Mouse (Mus musculus): ENCODE data around the gene Tmem211. TPM values are rescaled to one million over a fixed set of nuclear protein-coding genes. Genes with fewer than 3 reads are reported as not detected.

Tmem211 gene
- polyA plus RNA-seq, 1 experiment, result not detected

DNA sequence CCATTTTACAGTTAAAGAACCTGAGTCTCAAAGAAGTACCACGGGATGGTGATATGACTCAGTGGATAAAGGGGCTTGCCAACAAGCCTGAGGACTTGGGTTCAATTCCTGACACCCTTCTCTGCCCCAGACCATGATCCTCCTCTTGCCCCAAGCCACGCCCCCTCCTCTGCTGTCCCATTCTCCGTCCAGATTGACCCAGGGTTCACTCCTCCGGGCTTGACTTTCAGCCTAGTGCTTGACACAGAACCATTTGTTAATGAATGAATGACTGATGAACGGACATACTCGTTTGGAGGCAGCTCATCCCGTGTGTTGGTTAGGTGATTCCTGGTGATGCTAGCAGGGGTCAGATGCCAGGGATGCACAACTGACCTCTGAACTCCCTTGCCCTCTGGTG lies 6.8 kb upstream of the Tmem211 start:
- peaks cover 39% of the 10 kb centered on the region for H3K4me1 ChIP-seq (ENCODE audit: control insufficient read depth, insufficient read depth, low read length)
- H3K27me3 ChIP-seq (replicated peaks; ENCODE audit: control insufficient read depth, insufficient read depth, low read length), result no peaks in the 10 kb centered on the region
- H3K36me3 ChIP-seq (ENCODE audit: control insufficient read depth, insufficient read depth, low read length), result no peaks in the 10 kb centered on the region
- peak; percentile 66 for DNase-seq
- H3K27ac ChIP-seq (ENCODE audit: insufficient read depth, low read depth, low read length), result peak overlapping the region; percentile 27
- 34% methylated on average over 7 of the region's 7 CpGs for WGBS
- no peak overlapping the region for H3K4me3 ChIP-seq (ENCODE audit: insufficient read depth, low read depth, low read length)
- TF ChIP-seq CTCF (conservative IDR thresholded peaks at IDR 0.05; ENCODE audit: insufficient read depth, insufficient read length, low read depth, low read length), result no peak
- TF ChIP-seq POLR2A (IDR thresholded peaks at IDR 0.05; ENCODE audit: low read depth, low read length), result no peak

DNA sequence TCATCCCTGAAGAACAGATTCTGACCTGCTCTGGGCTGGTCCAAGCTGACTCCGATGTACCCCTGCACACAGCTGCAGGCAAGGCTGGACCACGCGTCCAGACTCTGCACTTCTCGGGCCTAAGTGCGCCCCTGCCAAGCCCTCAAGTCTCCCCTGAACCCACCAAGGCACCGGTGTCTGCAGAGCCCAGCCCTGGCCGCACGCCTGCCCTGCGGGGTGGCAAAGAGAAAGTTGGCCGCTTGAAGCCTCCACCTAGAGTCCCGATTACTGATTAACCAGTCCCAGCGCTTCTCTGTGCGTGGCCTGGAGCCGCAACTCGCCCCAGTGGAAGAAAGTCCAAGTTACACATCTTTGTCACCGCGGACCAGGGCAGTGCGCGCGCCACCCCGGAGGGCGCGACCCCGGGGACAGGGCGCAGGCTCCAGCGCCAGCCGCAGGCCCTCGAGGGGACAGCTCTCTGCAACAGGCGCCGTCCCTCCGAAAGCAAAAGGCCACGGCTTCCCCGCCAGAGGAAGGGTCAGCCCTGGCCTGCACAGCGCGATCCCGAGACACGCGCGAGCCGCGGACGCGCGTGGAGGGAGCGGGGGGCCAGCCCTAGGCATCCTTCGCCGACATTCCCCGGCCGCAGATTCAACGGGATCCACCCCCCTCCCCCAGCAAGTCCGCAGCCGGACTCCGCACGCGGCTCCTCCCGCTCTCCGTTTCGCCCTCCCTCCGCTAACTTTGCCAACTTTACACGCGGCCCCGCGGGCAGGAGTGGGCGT lies 6.1 kb upstream of the Tmem211 start:
- peak overlapping the region; percentile 80 for H3K27ac ChIP-seq (ENCODE audit: insufficient read depth, low read depth, low read length)
- H3K4me1 ChIP-seq (ENCODE audit: control insufficient read depth, insufficient read depth, low read length), result peaks cover 39% of the 10 kb centered on the region
- WGBS, result 1% methylated on average over 64 of the region's 64 CpGs
- DNase-seq, result peak; percentile 92
- no peaks in the 10 kb centered on the region for H3K36me3 ChIP-seq (ENCODE audit: control insufficient read depth, insufficient read depth, low read length)
- no peaks in the 10 kb centered on the region for H3K27me3 ChIP-seq (replicated peaks; ENCODE audit: control insufficient read depth, insufficient read depth, low read length)
- H3K4me3 ChIP-seq (ENCODE audit: insufficient read depth, low read depth, low read length), result peak overlapping the region; percentile 86
- 0 out of 2 replicates have a peak, but pooled peaks have one; percentile 14 for TF ChIP-seq CTCF (conservative IDR thresholded peaks at IDR 0.05; ENCODE audit: insufficient read depth, insufficient read length, low read depth, low read length)
- TF ChIP-seq POLR2A (IDR thresholded peaks at IDR 0.05; ENCODE audit: low read depth, low read length), result no peak

DNA sequence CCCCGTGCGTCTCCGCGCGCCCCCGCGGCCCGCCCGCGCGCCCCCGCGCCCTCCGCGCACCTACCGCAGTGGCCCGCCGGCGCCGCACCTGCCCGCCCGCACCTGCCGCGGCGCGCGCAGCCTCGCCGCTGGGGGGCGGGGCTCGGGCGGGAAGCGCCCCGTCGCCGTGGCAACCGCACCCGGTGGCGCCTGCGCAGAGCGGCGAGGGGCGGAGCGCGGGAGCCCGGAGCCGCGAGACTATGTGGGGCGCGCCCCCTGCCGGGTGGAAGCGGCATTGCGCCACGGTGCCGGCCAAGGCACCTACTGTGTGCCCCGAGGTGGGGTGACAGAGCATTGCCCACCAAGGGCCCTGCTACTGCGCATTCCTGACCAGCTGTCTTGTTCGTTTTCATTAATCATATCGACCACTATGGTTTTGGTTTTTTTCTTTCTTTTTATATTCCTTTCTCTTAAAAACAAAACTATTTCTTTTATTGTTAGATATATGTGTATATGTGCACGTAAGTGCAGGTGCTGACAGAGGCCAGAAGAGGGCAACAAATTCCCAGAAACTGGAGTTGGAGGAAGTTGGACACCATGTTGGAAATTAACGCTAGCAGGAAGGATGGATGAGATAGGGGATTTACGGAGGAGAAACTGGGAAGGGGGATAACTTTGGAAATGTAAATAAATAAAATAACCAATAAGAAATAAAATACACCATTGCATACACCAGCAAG lies 5.4 kb upstream of the Tmem211 start, which contains the start of gene 2900026A02Rik:
Gene 2900026A02Rik, minus strand, starts transcription at position 90 of the 719 bp plus-strand sequence.
- peak within 1 kb of the TSS; percentile 86 for H3K4me3 ChIP-seq (ENCODE audit: insufficient read depth, low read depth, low read length)
- H3K27me3 ChIP-seq (replicated peaks; ENCODE audit: control insufficient read depth, insufficient read depth, low read length), result no peaks in the 10 kb centered on the region
- peak within 1 kb of the TSS; percentile 80 for H3K27ac ChIP-seq (ENCODE audit: insufficient read depth, low read depth, low read length)
- no peaks in the 10 kb centered on the region for H3K36me3 ChIP-seq (ENCODE audit: control insufficient read depth, insufficient read depth, low read length)
- peak; percentile 89 for DNase-seq
- peak; percentile 73 for TF ChIP-seq CTCF (conservative IDR thresholded peaks at IDR 0.05; ENCODE audit: insufficient read depth, insufficient read length, low read depth, low read length)
- no peak for TF ChIP-seq POLR2A (IDR thresholded peaks at IDR 0.05; ENCODE audit: low read depth, low read length)
- 13% methylated on average over 53 of the region's 62 CpGs for WGBS
- H3K4me1 ChIP-seq (ENCODE audit: control insufficient read depth, insufficient read depth, low read length), result peaks cover 33% of the 10 kb centered on the region

DNA sequence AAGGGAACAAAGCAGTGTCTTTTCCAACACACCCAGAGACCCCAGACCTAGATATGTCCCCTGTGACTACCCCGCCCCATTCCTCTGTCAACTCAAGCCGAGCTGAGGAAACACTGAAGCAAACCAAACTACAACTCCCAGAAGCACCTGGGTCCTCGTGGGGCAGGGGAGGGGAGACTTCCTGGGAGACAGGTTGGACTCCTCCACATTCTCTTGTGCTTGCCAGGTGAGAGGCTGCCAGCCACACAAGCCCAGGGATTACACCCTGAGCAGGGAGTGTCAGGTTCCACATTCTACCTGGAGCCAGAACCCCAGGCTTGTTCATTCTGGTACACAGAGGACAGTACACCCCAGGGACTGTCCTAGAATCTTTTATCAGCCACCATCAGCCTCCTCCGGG lies 2.8 kb upstream of the Tmem211 start:
- peak; percentile 51 for DNase-seq
- H3K36me3 ChIP-seq (ENCODE audit: control insufficient read depth, insufficient read depth, low read length), result no peaks in the 10 kb centered on the region

DNA sequence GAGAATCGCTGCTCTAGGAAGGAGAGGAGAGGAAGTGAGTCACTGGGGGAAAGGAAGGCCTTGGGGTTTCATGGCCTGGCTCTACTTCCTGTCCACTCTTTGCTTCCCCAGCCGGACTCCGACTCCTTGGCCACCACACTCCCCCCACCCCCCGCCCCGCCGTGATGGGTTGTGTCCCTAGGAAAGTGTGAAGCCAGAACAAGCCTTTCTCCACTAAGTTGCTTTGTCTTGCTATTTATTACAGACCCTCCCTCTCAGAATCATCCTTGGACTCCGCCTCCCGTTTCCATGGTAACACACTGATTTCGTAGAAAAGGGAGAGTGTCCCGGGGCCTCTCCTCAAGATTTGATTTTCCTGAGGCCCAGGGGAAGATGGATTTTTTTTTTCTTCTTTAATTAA lies 1.4 kb upstream of the Tmem211 start:
- WGBS, result 35% methylated on average over 10 of the region's 10 CpGs
- no peak overlapping the region for H3K27ac ChIP-seq (ENCODE audit: insufficient read depth, low read depth, low read length)
- peaks cover 4% of the 10 kb centered on the region; the same call in 1 of the 2 replicates for H3K4me1 ChIP-seq (ENCODE audit: control insufficient read depth, insufficient read depth, low read length)
- DNase-seq, result no peak
- H3K27me3 ChIP-seq (replicated peaks; ENCODE audit: control insufficient read depth, insufficient read depth, low read length), result no peaks in the 10 kb centered on the region
- no peak for TF ChIP-seq POLR2A (IDR thresholded peaks at IDR 0.05; ENCODE audit: low read depth, low read length)
- no peak for TF ChIP-seq CTCF (conservative IDR thresholded peaks at IDR 0.05; ENCODE audit: insufficient read depth, insufficient read length, low read depth, low read length)
- no peaks in the 10 kb centered on the region for H3K36me3 ChIP-seq (ENCODE audit: control insufficient read depth, insufficient read depth, low read length)
- H3K4me3 ChIP-seq (ENCODE audit: insufficient read depth, low read depth, low read length), result no peak overlapping the region

More for the DNA sequence above, 2.8 kb upstream of the Tmem211 start:
- H3K27me3 ChIP-seq (replicated peaks; ENCODE audit: control insufficient read depth, insufficient read depth, low read length), result no peaks in the 10 kb centered on the region
- TF ChIP-seq CTCF (conservative IDR thresholded peaks at IDR 0.05; ENCODE audit: insufficient read depth, insufficient read length, low read depth, low read length) (no peak), POLR2A (IDR thresholded peaks at IDR 0.05; ENCODE audit: low read depth, low read length) (no peak)
- H3K4me3 ChIP-seq (ENCODE audit: insufficient read depth, low read depth, low read length), result no peak overlapping the region
- H3K27ac ChIP-seq (ENCODE audit: insufficient read depth, low read depth, low read length), result no peak overlapping the region
- peaks cover 18% of the 10 kb centered on the region for H3K4me1 ChIP-seq (ENCODE audit: control insufficient read depth, insufficient read depth, low read length)
- WGBS, result 52% methylated on average over 4 of the region's 4 CpGs

DNA sequence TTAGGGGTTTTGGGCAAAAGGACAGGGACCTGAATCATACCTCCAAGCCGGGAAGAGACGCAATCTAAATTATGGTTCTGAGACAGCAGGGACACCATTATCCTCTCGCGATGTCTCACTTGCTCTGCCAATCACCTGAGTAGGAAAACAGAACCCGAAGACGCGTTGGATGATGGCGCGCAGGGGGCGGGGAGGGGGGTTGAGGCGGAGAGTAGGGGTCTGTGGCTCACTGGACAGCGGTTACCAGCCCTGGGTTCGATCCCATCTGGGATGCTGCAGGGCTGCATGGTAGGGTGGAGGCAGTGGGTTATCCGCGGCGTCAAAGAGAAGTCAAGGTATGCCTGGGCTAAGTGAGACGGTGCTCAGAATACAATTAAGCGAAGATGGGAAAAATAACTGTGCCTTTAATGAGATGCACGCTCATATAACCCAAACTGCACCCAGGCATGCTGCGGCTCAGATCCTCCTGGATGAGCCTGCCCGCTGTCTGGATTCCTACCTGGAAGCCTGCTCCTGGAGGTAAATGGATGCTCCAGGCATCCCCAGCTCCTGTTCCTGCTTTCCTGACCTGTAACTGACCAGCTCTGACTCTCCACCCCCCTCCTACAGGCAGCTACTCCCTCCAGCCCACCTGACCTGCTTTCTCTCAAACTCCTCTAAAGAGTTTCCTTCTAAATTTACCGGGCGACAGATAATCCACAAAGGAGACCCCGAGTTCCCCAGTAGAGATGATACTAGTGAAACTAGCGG lies 848 bp upstream of the Tmem211 start:
- H3K27me3 ChIP-seq (replicated peaks; ENCODE audit: control insufficient read depth, insufficient read depth, low read length), result no peaks in the 10 kb centered on the region
- 31% methylated on average over 25 of the region's 25 CpGs for WGBS
- peaks cover 4% of the 10 kb centered on the region; the same call in 1 of the 2 replicates for H3K4me1 ChIP-seq (ENCODE audit: control insufficient read depth, insufficient read depth, low read length)
- H3K4me3 ChIP-seq (ENCODE audit: insufficient read depth, low read depth, low read length), result no peak overlapping the region
- TF ChIP-seq CTCF (conservative IDR thresholded peaks at IDR 0.05; ENCODE audit: insufficient read depth, insufficient read length, low read depth, low read length), result no peak
- no peak for TF ChIP-seq POLR2A (IDR thresholded peaks at IDR 0.05; ENCODE audit: low read depth, low read length)
- no peak for DNase-seq
- no peaks in the 10 kb centered on the region for H3K36me3 ChIP-seq (ENCODE audit: control insufficient read depth, insufficient read depth, low read length)
- peak overlapping the region; percentile 2; the same call in 1 of the 2 replicates for H3K27ac ChIP-seq (ENCODE audit: insufficient read depth, low read depth, low read length)

All from kidney, adult 2 months (tissue).